Mouse (Mus musculus) embryonic stem cell, embryonic (primary cell): ENCODE measurements around the gene Thsd4.

Experiments
- CTCF ChIA-PET, 4 experiments: fragments of 300-600 bp in 2 of 4; fragments of 350-600 bp in 2 of 4; sonication (Branson Sonifier 250); formaldehyde crosslinking; loops; one replicate each; lab custom pipeline; 2022; ENCODE audit warnings: inconsistent platforms in 2 of 4; lab: Charles Lee
- POLR2A ChIA-PET, 4 experiments: fragments of 300-600 bp in 2 of 4; fragments of 350-600 bp in 2 of 4; sonication (Branson Sonifier 250); formaldehyde crosslinking; loops; one replicate each; lab custom pipeline; 2022; ENCODE audit warnings: antibody characterized with exemption in 4 of 4, inconsistent platforms in 1 of 4; lab: Charles Lee

Gene Thsd4

DNA sequence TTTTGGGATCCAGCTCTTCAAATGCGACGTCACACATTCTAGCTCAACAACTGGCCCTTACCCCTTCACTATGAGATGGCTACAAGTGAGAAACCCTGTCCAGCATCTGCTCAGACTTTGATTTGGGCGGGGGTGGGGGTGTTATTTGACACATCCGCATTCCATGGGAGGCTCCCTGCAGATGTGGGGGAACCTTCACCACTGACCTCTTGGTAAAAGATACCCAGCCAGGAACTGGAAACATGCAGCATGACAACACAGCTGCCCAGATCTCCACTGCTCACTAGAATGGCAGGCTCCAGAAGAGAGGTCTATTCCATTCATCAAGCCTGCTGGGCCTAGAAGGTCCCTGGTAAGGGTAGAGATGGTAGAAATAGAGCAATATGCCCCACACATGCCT lies 213.7 kb downstream of the Thsd4 start:
- POLR2A ChIA-PET, result interaction anchor here in 1 of 4 experiments (0.7 kb wide), 1 partner anchor 135 kb away, joined by 5 read pairs; no protein-coding TSS in a partner anchor
- CTCF ChIA-PET, result no interaction called here

DNA sequence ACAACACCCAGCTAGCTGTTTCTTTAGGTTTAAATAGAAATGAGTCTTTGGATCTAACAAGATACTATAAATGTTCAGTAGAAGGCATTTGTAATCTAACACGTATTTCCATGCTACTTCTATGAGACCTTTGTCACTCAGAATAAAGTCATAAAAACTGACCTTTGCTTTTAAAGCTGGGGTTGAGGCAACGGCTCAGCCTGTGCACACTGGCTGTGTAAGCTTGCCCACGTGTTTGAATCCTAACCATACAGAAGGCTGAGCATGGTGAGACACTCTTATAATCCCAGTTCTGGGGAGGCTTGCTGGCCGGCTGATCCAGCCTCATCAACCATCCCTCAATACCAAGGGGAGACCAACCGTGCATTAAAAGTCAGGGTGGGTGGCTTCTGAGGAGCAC lies 214.4 kb downstream of the Thsd4 start:
- POLR2A ChIA-PET, result interaction anchor here in 1 of 4 experiments (0.7 kb wide), 1 partner anchor 136 kb away, joined by 5 read pairs; no protein-coding TSS in a partner anchor
- CTCF ChIA-PET, result no interaction called here

DNA sequence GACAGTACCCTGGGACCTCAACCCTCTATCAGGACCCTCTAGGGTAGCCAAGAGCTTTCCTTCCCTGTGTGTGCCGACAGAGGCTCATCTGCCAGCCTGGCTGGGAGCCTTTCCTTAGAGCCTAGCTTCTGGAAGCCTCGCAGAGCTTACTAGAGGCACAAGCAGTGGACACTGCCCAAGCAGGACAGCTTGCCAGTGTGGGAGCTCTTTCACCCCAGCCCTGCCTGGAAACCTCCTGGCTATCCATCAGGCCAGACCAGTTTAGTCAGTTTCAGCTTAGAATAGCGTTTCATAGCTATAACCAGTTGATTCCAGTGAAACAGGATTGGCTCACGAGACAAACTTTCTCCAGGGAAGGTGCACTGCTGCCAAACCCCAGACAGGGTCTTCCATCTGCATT lies 215.6 kb downstream of the Thsd4 start:
- POLR2A ChIA-PET, result interaction anchor here in 1 of 4 experiments (1.1 kb wide), 1 partner anchor 10 kb away, joined by 3 read pairs; no protein-coding TSS in a partner anchor
- CTCF ChIA-PET, result no interaction called here

DNA sequence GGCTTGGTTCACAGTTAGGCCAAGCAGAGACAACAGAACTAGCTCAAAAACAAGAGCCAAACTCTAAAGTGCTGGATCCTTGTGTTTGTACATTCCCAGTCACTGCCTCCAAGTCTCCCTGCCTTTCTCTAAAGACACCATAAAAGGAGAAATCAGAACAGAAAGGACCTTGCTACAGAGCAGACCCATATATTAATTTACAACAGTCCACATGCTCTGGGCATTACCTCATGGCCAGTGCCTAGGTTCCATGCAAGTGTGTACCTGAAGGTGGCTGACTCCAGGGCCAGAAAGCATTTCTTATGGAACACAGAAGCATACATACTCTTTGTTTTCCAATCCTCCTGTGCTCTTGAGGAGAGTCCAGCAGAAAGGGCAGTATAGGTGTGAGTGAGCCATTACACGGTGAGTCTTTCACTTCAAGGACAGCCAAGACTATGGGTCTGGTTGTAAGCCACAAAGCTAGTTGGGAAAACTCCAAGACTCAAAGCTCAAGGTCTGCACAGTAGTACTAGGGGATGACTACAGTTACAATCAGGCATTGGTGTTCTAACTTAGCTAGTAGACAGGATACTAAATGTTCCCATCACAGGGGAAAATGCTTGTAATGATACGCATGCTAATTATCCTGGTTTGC lies 216.5 kb downstream of the Thsd4 start:
- CTCF ChIA-PET, result no interaction called here
- POLR2A ChIA-PET, result interaction anchor here in 1 of 4 experiments (1.1 kb wide), 1 partner anchor 9 kb away, joined by 3 read pairs; no protein-coding TSS in a partner anchor

DNA sequence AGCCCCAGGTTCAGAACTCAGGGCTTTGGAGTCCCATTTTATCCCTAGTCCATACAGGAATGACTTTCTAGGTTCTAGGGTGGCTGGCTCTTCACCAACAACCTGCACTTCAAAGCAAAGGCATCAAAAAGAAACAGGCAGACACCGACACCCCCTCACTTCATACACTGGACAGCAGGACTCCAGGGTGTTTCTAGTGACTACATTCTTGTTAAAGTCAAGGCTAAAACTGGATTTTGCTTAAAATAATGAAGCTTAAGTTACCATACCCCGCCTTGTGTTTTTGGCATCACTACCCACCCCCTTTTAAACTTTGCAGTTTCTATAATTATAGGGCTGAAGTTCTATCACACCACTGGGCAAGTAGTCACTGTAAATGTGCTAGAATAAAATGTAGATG lies 225.6 kb downstream of the Thsd4 start:
- POLR2A ChIA-PET, result interaction anchor here in 1 of 4 experiments (1.4 kb wide), 1 partner anchor 10 kb away, joined by 3 read pairs; no protein-coding TSS in a partner anchor
- CTCF ChIA-PET, result interaction anchor here in 1 of 4 experiments (0.7 kb wide), 1 partner anchor 13 kb away, joined by 3 read pairs; no protein-coding TSS in a partner anchor

DNA sequence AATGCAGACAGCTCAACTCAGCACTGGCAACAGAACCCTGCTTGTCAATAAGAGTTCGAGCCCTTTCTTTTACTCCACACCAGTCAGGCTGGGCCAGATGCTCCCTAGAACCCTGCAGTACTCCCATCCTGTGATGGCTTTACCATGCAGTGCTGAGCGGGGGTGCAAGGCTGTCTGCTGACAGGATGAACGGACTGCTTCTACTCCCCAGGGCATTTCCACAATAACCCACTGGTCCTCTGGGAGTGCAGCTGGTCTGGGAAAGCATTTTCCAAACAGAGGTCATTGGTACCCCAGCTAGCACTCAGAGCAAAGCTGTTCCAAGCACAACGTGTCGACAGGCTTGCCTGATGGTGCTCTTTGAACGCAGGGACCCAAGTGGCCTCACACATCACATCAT lies 226.6 kb downstream of the Thsd4 start:
- ChIA-PET CTCF (no interaction called here), POLR2A (no interaction called here)

DNA sequence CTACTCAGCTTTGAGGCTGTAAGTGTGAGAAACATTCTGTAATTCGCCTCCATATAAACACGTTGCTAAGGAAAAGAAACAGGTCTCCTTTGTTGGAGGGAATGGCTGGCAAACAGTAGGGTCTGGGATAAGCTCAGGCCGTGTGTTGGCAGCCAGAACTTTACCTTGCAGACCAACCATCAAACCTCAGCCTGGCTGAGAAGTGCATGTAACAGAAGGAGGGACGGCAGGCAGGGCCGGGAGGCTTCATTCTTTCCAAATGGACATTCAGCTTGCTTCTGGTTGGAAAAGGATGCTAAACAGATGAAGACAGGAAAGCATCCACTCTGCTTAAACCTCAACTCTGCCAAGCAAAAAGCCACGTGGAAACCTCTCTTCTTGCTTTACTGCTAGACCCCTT lies 228.7 kb downstream of the Thsd4 start:
- POLR2A ChIA-PET, result interaction anchor here in 1 of 4 experiments (1.3 kb wide), 1 partner anchor 9 kb away, joined by 4 read pairs; no protein-coding TSS in a partner anchor

DNA sequence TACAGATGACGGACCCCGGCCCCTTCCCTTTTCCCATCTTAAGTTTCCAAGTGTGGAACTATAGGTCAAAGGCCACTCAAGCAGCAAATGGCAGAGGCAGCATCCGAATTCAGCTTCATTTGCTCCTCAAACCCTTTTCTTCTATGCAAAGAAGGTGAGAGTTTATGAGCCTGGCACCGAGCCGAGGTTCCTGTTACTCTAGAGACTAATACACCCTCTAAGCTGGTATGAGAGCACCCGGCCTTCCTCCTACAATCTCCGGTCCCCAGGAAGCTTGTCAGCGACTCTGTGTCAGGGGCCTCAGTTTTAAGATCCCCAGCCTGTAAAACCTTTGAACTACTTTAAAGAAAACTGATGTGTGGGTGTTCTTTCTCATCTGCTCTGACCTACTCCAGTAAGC lies 231.1 kb downstream of the Thsd4 start:
- CTCF ChIA-PET, result interaction anchor here in 1 of 4 experiments (1.3 kb wide), 1 partner anchor 16 kb away, joined by 4 read pairs; no protein-coding TSS in a partner anchor
- POLR2A ChIA-PET, result interaction anchor here in 2 of 4 experiments (0.6 to 1.4 kb wide), 3 partner anchors 15 to 541 kb away, joined by 3 read pairs; no protein-coding TSS in a partner anchor

More for the DNA sequence above, 228.7 kb downstream of the Thsd4 start:
- CTCF ChIA-PET, result no interaction called here

DNA sequence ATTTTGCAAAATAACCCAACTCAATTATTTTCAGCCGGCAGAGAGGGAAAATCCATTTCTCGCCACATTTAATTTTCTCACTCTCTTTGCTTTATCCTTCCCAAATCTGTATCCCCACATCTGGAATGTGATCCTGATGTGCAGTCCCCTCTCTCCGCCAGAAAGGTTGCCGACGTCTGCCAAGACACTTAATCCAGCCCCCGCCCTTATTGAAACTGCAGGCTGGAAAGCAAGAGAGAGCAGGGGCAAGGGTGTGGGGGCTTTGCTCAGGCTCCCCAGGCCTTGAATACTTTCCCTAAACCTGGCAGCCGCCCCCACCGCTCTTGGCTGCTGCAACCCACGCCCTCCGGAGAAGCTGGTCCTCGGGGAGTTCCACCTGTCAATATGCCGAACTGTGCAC lies 233.1 kb downstream of the Thsd4 start:
- CTCF ChIA-PET, result interaction anchor here in 1 of 4 experiments (0.6 kb wide), 1 partner anchor 13 kb away, joined by 4 read pairs; no protein-coding TSS in a partner anchor
- POLR2A ChIA-PET, result interaction anchor here in 1 of 4 experiments (1.1 kb wide), 1 partner anchor 22 kb away, joined by 4 read pairs; no protein-coding TSS in a partner anchor

DNA sequence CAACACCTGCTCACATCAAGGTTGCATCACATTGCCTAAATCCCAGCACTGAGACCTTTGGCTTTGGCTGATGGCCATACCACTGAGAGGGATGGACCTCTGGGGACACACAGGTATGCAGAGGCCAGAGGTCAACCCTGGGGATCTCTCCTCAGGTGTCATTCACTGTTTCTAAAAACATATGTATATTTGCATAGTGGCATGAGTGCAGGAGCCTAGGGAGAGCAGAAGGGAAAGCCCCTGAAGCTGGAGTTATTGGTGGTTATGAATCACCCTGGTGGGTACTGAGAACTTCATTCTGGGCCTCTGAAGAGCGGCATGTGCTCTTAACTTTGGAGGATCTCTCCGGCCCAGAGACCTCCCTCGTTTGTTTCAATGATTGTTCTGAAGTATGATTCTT lies 235.5 kb downstream of the Thsd4 start:
- ChIA-PET CTCF (interaction anchor here in 1 of 4 experiments (2.6 kb wide), 1 partner anchor 10 kb away, joined by 12 read pairs; no protein-coding TSS in a partner anchor), POLR2A (interaction anchor here in 1 of 4 experiments (0.8 kb wide), 1 partner anchor 15 kb away, joined by 3 read pairs; no protein-coding TSS in a partner anchor)

DNA sequence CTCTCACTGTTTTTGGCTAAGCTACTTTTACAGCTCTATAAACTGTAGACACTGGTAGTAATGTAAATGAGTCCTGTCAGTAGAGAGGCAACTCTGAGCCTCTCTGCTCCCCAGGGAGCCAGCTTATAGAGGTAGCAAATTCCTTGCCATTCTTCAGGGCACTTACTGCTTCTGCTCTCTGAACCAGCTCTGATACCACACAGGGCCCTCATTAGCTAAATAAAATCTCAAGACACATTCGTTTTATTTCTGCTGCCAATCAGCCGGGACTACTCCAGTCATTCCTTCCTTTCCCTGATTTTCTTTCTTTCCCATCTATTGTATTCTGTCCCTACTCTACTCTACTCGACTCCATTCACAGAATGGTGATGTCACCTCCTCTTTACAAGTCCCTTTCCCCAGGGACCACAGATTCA lies 236.8 kb downstream of the Thsd4 start:
- CTCF ChIA-PET, result interaction anchor here in 2 of 4 experiments (0.8 to 2.6 kb wide), 4 partner anchors 9 to 263 kb away, joined by 3 to 12 read pairs (median 4); no protein-coding TSS in a partner anchor
- POLR2A ChIA-PET, result interaction anchor here in 2 of 4 experiments (0.6 to 1.0 kb wide), 2 partner anchors 9 to 1096 kb away, joined by 3 read pairs; no protein-coding TSS in a partner anchor

DNA sequence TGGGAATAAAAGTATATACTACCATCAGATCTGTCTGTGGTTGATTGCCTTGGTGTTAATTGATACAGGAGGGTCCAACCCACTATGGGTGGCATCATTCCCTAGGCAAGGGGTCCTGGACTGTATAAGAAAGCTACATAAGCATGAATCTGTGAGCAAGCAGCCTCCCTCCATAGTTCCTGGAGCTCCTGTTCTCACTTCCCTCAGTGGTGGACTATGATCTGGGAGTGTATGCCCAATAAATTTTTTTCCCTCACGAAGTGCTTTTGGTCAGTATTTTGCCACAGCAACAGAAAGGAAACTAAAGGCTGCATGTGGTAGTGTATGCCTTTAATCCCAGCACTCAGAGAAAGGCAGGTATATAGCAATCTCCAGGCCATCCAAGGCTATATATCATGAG lies 237.5 kb downstream of the Thsd4 start:
- ChIA-PET CTCF (interaction anchor here in 3 of 4 experiments (0.8 to 2.6 kb wide), 5 partner anchors 8 to 264 kb away, joined by 3 to 12 read pairs (median 4); no protein-coding TSS in a partner anchor), POLR2A (interaction anchor here in 1 of 4 experiments (1.0 kb wide), 1 partner anchor 8 kb away, joined by 3 read pairs; no protein-coding TSS in a partner anchor)

DNA sequence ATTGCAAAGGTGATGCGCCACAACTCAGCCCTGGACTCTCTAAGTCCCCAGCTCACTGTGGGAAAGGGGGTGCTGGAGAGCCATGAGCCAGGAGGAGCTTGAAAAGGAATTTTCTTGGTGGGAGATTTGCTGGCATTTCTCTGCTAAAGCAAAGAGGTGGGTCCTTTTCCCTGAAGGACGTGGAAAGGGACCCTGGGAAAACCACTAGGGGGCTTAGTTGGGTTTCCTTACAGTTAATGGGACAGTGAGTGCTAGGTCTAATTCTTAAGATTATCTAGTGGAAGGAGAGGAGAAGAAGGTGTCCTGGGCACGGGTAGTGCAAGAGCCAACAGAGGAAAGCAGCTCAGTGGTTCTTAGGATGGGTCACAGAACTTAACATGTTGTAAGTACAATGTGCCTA lies 238.3 kb downstream of the Thsd4 start:
- ChIA-PET CTCF (interaction anchor here in 3 of 4 experiments (0.7 to 2.6 kb wide), 5 partner anchors 8 to 264 kb away, joined by 3 to 12 read pairs (median 3); no protein-coding TSS in a partner anchor), POLR2A (interaction anchor here in 2 of 4 experiments (0.5 to 1.1 kb wide), 2 partner anchors 11 to 232 kb away, joined by 3 read pairs; no protein-coding TSS in a partner anchor)

DNA sequence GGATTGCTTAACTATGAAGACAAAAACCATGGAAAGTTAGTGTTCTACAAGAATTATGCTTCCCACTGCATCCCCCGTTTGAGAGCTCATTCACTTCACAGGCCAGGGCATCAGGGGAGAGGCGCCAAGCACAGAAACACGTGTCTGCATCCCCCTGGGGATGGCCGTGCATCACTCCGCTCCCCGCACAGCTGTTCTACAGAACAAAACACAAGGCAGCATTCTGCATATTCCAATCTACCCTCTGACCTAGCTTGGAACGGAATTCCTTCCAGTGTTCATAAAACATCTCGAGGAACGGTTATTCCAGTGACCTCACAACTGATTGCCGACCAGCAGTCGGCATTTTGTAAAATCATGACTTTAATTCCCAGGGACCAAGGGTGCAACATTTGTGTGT lies 240.6 kb downstream of the Thsd4 start:
- CTCF ChIA-PET, result interaction anchor here (0.6 to 1.0 kb wide), 9 partner anchors 36 to 940 kb away, joined by 3 to 4 read pairs (median 3); no protein-coding TSS in a partner anchor
- POLR2A ChIA-PET, result interaction anchor here (0.6 to 1.8 kb wide), 6 partner anchors 9 to 1121 kb away, joined by 3 to 6 read pairs (median 4); no protein-coding TSS in a partner anchor

DNA sequence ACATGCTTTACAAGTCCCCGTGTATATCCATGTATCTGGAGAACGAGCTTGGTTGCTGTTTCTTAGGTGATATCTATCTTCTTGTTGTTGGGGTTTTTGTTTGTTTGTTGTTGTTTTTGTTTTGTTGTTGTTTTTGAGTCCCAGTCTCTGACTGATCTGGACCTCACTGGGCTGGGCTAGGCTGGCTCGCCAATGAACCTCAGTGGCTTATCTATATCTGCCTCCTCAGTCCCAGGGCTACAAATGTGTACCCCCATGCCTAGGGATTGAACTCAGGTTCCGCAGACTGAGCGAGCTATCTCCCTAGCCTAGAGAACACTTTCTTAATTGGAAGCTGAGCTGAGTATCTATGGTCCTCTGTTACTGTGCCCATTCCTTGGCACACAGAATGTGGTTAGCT lies 241.1 kb downstream of the Thsd4 start:
- ChIA-PET CTCF (interaction anchor here (0.6 to 1.0 kb wide), 8 partner anchors 36 to 940 kb away, joined by 3 to 4 read pairs (median 3); no protein-coding TSS in a partner anchor), POLR2A (interaction anchor here (0.6 to 1.8 kb wide), 6 partner anchors 9 to 1122 kb away, joined by 3 to 6 read pairs (median 4); no protein-coding TSS in a partner anchor)

DNA sequence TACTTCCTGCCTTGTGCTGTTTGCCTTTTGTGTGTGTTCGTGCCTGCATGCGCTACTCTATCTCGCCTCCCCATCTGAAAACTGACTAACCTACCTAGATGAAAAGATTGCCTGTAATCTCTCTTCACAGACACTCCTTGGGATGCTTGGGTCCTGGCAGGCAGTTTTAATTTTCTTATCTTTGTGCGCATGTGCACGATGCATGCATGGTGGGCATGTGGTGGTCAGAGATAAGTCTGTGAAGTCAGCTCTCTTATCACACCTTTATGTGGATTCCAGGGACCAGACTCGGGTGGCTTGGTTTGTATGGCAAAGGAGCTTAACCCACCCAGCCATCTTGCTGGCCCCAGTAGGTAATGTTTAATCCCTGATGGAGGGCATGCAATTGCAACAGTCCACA lies 242.3 kb downstream of the Thsd4 start:
- POLR2A ChIA-PET, result interaction anchor here in 1 of 4 experiments (1.3 kb wide), 1 partner anchor 37 kb away, joined by 3 read pairs; no protein-coding TSS in a partner anchor
- CTCF ChIA-PET, result interaction anchor here in 1 of 4 experiments (0.8 to 1.3 kb wide), 2 partner anchors 35 to 268 kb away, joined by 3 read pairs; no protein-coding TSS in a partner anchor

DNA sequence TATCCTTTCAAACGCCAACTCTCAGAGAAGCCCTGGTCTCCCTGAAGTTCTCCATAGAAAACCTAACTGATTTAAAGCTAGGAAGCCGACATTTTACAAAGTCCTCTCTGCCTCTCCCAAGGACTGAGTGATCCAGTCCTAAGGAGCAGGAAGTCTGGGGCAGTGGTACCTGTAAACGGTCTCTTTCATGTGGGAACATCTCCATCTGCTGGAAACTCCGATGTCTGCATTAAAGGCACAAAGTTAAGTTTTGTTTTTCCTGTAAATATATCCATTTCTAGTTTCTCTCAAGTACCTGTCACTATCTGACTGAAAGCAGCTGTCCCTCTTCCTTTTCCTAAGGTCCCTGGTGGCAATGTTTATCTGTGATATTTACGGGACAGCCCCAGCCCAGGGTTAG lies 245.5 kb downstream of the Thsd4 start:
- ChIA-PET CTCF (interaction anchor here (0.5 to 3.2 kb wide), 38 partner anchors 9 to 1125 kb away, joined by 3 to 24 read pairs (median 5); no protein-coding TSS in a partner anchor), POLR2A (interaction anchor here in 3 of 4 experiments (0.6 to 1.4 kb wide), 6 partner anchors 9 to 632 kb away, joined by 3 to 5 read pairs (median 3); no protein-coding TSS in a partner anchor)
